Mouse (Mus musculus) cerebellum, adult 9-10 months (tissue): ENCODE data around the gene Wnt4.

Experiments
- DNase-seq: peaks from one replicate; pipeline ENCODE4 v3.0.0; 2022

The Wnt4 gene

GRCm38 (mm10) chr4:137313511-137313910 is 36.2 kb downstream of the Wnt4 start:
- peak; percentile 68 for DNase-seq

GRCm38 (mm10) chr4:137314561-137314960 is 37.3 kb downstream of the Wnt4 start:
- DNase-seq = no peak

DNA sequence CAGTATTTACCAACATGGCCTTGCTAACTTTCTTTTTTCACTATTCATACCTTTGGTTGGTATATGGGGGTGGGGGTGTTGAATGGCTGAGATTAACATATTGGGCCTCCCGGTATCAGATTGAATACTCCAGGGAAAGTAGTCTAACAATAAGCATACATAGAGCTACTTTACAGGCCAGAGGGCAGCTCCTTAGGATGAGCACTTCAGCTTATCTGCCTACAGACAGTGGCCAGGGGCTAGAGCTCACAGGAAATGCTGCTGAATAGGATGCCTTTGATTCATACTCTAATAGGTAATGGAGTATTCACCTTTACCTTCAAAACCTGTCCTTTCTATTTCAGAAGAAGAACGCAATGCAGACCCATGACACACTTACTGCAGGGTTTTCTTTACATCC is 37.8 kb downstream of the Wnt4 start:
- DNase-seq = no peak

GRCm38 (mm10) chr4:137316027-137316770 is 38.9 kb downstream of the Wnt4 start:
- no peak for DNase-seq

DNA sequence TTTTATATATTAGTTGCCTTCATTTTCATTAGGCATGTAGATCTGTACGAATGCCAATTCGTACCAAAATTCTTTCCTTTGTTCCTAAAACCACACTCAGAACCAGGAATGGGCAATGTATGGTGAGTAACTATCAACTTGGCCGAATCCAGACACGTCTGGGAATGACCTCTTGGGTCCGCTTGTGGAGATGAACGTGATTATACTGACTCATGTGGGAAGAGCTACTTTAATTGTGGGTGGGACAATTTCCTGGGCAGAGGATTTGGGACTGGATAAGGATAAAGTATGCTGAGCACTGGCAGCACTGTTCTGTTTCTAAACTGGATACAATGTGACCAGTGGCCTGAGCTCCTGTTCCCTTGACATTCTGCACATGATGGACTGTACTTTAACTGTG is 47.6 kb downstream of the Wnt4 start:
- DNase-seq = no peak

DNA sequence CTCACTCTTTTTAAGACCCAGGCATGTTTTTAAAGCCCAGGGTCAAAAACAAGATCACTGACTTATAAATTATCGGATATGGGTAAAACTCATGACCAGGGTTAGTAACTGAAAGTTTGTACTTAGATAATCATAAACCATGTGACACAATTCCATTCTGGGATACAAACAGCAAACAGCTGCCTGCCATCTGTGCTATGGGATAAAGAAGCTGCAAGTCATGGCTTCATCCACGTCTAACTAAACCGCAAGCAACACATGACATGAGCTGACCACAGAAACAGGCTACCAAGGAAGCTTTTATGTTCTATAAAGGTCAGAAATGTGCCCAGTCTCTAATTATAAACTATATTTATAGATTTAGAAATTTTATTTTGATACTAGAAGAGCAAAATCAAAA is 49.2 kb downstream of the Wnt4 start:
- no peak for DNase-seq

DNA sequence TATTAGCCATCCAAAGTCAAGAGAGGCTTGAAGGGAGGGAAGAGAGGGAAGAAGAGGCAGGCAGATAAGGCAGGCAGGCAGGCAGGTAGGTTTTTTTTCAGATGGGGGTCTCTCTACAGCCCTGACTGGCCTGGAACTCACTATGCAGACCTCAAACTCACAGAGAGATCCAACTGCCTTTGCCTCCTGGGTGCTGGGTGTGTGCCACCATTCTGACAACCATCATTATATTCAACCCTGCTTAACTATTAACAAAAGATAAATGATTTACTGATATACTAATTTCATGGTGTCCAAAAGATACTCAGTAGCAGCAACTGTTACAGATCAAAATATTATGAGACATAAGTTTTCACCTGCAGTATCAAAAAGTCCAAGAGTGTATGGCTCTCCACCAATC is 54.8 kb downstream of the Wnt4 start:
- no peak for DNase-seq

GRCm38 (mm10) chr4:137336468-137336867 is 59.2 kb downstream of the Wnt4 start:
- DNase-seq = no peak

GRCm38 (mm10) chr4:137339415-137339814 is 62.1 kb downstream of the Wnt4 start:
- DNase-seq = no peak

DNA sequence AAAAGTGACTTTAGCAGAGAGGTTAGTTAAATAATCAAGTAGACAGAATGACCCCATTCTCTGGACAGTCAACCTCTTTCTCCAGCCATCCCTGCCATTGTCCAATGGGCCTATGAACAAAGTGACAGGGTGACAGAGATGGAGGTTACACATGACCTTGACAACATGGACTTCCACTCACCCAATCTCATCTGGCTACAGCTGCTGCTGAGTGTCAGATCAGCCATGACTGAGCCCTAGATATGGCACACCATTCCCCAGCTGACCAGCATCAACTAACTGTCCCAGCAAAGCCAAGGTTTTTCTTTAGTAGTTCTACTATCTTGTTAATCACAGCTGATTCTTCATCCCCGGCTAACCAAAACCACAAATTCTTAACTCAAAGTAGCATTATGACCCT is 65.5 kb downstream of the Wnt4 start:
- DNase-seq = no peak

DNA sequence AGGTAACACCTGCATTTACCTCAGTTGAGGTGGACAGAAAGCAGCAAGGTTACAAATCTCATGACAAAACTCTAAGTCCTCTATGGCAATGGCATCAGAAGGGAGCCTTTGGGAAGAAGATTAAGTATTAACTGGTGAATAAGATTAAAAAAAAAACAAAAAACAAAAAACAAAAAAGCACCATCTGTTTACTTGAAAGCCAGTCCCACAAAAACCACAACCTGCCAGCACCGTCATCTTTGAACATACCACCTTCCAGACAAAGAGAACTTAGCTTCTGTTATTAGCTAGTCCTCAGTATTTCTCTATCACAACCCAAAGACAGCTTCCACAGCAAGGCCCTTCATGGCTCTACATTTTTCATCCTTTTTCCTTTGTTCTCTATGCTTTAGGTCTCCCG is 67.8 kb downstream of the Wnt4 start:
- no peak for DNase-seq

GRCm38 (mm10) chr4:137345790-137346189 is 68.5 kb downstream of the Wnt4 start:
- no peak for DNase-seq
